Comparison of ENCODE assay signal across 11 mouse cellular contexts in the genomic region with DNA sequence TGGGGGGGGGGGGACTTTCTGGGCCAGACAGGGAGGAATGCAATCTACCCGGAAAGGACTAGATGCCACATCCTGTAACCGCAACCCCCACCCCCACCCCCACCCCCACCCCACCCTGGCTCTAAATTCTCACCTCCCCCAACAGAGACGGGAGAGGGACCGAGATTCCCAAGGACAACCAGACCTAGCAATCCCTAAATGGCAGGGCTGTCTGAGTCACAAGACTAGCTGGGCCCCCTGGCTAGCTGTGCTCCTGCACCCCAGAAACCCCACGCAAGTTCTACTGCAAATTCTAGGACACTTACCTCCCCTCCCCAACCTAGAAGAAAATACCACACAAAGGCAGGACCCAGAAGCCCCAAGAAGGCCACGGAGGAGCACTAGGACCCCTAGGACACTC. TPM values are rescaled to one million over a fixed set of nuclear protein-coding genes. Genes with fewer than 3 reads are reported as not detected.
DNase-seq lines count a peak whose midpoint lies in the region; ATAC-seq and TF ChIP-seq lines count a peak whose summit lies in the region.
"Had no signal": no experiment of that assay in that cellular context is flagged by ENCODE, and none has a peak within 500 bp of the region (broad histone marks: within the 10 kb centered on the region; RNA-seq: fewer than 3 reads in every experiment).

No protein-coding gene starts in this region.

- H3K4me3 ChIP-seq in hindbrain, embryonic 12.5 days, result no peak overlapping the region
- H3K4me3 ChIP-seq in hindbrain, postnatal 0 days (ENCODE audit: low read length), result no peak overlapping the region
- no peak overlapping the region for H3K4me3 ChIP-seq in neural tube, embryonic 13.5 days
- no peak overlapping the region for H3K4me3 ChIP-seq in neural tube, embryonic 15.5 days (replicated peaks)
- no peak overlapping the region for H3K4me3 ChIP-seq in intestine, embryonic 15.5 days (replicated peaks)
- no peak overlapping the region for H3K4me3 ChIP-seq in stomach, postnatal 0 days (ENCODE audit: low read depth, low read length)
- H3K4me3 ChIP-seq: forebrain, embryonic 13.5 days had no signal

- WGBS in hindbrain, embryonic 12.5 days, result 23% methylated on average over 6 of the region's 6 CpGs
- WGBS in hindbrain, postnatal 0 days, result 34% methylated on average over 5 of the region's 6 CpGs
- 26% methylated on average over 6 of the region's 6 CpGs for WGBS in neural tube, embryonic 13.5 days
- WGBS in neural tube, embryonic 15.5 days, result 38% methylated on average over 5 of the region's 6 CpGs
- 27% methylated on average over 6 of the region's 6 CpGs for WGBS in intestine, embryonic 15.5 days
- 42% methylated on average over 5 of the region's 6 CpGs for WGBS in stomach, postnatal 0 days

- ATAC-seq in hindbrain, embryonic 12.5 days (ENCODE audit: low FRiP score), result no peak
- no peak for ATAC-seq in hindbrain, postnatal 0 days
- ATAC-seq in neural tube, embryonic 13.5 days (ENCODE audit: low read depth), result no peak
- no peak for ATAC-seq in neural tube, embryonic 15.5 days (ENCODE audit: low FRiP score)
- ATAC-seq in intestine, embryonic 15.5 days, result no peak
- no peak for ATAC-seq in stomach, postnatal 0 days (ENCODE audit: low FRiP score, low TSS enrichment)
- ATAC-seq: forebrain, embryonic 13.5 days had no signal

- TF ChIP-seq EP300 in stomach, postnatal 0 days (optimal IDR thresholded peaks at IDR 0.05), result no peak

- TF ChIP-seq CTCF in hindbrain, postnatal 0 days (IDR thresholded peaks at IDR 0.05; ENCODE audit: low read depth), result no peak
- TF ChIP-seq CTCF in stomach, postnatal 0 days (IDR thresholded peaks at IDR 0.05; ENCODE audit: low read depth), result no peak

- no peak for DNase-seq in hindbrain, postnatal 0 days (ENCODE audit: low spot score)
- no peak for DNase-seq in stomach, postnatal 0 days (ENCODE audit: low spot score)
- no peak for DNase-seq in adrenal gland, postnatal 10 days
- no peak for DNase-seq in spleen, postnatal 14 days (ENCODE audit: low spot score in 2 of 2)
- DNase-seq: adrenal gland, postnatal 25 days; cerebellum, adult 9-11 months had no signal

- H3K36me3 ChIP-seq in hindbrain, embryonic 12.5 days, result no peaks in the 10 kb centered on the region
- H3K36me3 ChIP-seq in hindbrain, postnatal 0 days (ENCODE audit: insufficient read depth, low read length), result no peaks in the 10 kb centered on the region
- no peaks in the 10 kb centered on the region for H3K36me3 ChIP-seq in neural tube, embryonic 13.5 days
- no peaks in the 10 kb centered on the region for H3K36me3 ChIP-seq in neural tube, embryonic 15.5 days
- H3K36me3 ChIP-seq in intestine, embryonic 15.5 days, result no peaks in the 10 kb centered on the region
- H3K36me3 ChIP-seq in stomach, postnatal 0 days (ENCODE audit: control insufficient read depth, insufficient read depth, low read length), result no peaks in the 10 kb centered on the region

- no peaks in the 10 kb centered on the region for H3K9me3 ChIP-seq in hindbrain, embryonic 12.5 days (replicated peaks)
- no peaks in the 10 kb centered on the region for H3K9me3 ChIP-seq in hindbrain, postnatal 0 days (ENCODE audit: low read length)
- H3K9me3 ChIP-seq in neural tube, embryonic 13.5 days, result no peaks in the 10 kb centered on the region
- H3K9me3 ChIP-seq in neural tube, embryonic 15.5 days (replicated peaks), result no peaks in the 10 kb centered on the region
- no peaks in the 10 kb centered on the region for H3K9me3 ChIP-seq in intestine, embryonic 15.5 days
- no peaks in the 10 kb centered on the region for H3K9me3 ChIP-seq in stomach, postnatal 0 days (ENCODE audit: control insufficient read depth, low read length)
- H3K9me3 ChIP-seq: forebrain, embryonic 13.5 days had no signal

- H3K27me3 ChIP-seq in hindbrain, embryonic 12.5 days, result peaks cover 38% of the 10 kb centered on the region
- H3K27me3 ChIP-seq in hindbrain, postnatal 0 days (ENCODE audit: insufficient read depth, low read length), result peaks cover 8% of the 10 kb centered on the region; the same call in 1 of the 2 replicates
- peaks cover 33% of the 10 kb centered on the region for H3K27me3 ChIP-seq in neural tube, embryonic 13.5 days
- peaks cover 9% of the 10 kb centered on the region for H3K27me3 ChIP-seq in neural tube, embryonic 15.5 days (replicated peaks)
- H3K27me3 ChIP-seq in intestine, embryonic 15.5 days (replicated peaks), result no peaks in the 10 kb centered on the region
- no peaks in the 10 kb centered on the region for H3K27me3 ChIP-seq in stomach, postnatal 0 days (ENCODE audit: control insufficient read depth, insufficient read depth, low read length)

- H3K4me2 ChIP-seq in hindbrain, embryonic 12.5 days (replicated peaks), result no peak overlapping the region
- H3K4me2 ChIP-seq in hindbrain, postnatal 0 days (ENCODE audit: low read depth, low read length), result no peak overlapping the region
- no peak overlapping the region for H3K4me2 ChIP-seq in neural tube, embryonic 13.5 days
- H3K4me2 ChIP-seq in neural tube, embryonic 15.5 days, result no peak overlapping the region
- H3K4me2 ChIP-seq in intestine, embryonic 15.5 days (replicated peaks), result no peak overlapping the region
- no peak overlapping the region for H3K4me2 ChIP-seq in stomach, postnatal 0 days (replicated peaks; ENCODE audit: low read depth)
- H3K4me2 ChIP-seq: forebrain, embryonic 13.5 days had no signal

- peak overlapping the region; percentile 35 for H3K27ac ChIP-seq in hindbrain, embryonic 12.5 days
- H3K27ac ChIP-seq in hindbrain, postnatal 0 days, result no peak overlapping the region
- no peak overlapping the region for H3K27ac ChIP-seq in neural tube, embryonic 13.5 days (replicated peaks)
- H3K27ac ChIP-seq in neural tube, embryonic 15.5 days (replicated peaks), result no peak overlapping the region
- H3K27ac ChIP-seq in intestine, embryonic 15.5 days, result peak overlapping the region; percentile 67
- H3K27ac ChIP-seq in stomach, postnatal 0 days (replicated peaks), result peak overlapping the region; percentile 1; the same call in 1 of the 2 replicates
- H3K27ac ChIP-seq: forebrain, embryonic 13.5 days had no signal

- peaks cover 62% of the 10 kb centered on the region for H3K4me1 ChIP-seq in hindbrain, embryonic 12.5 days
- peaks cover 37% of the 10 kb centered on the region for H3K4me1 ChIP-seq in hindbrain, postnatal 0 days (ENCODE audit: insufficient read depth, low read length)
- H3K4me1 ChIP-seq in neural tube, embryonic 13.5 days (replicated peaks), result peaks cover 64% of the 10 kb centered on the region
- H3K4me1 ChIP-seq in neural tube, embryonic 15.5 days, result peaks cover 48% of the 10 kb centered on the region
- peaks cover 69% of the 10 kb centered on the region for H3K4me1 ChIP-seq in intestine, embryonic 15.5 days (replicated peaks)
- peaks cover 4% of the 10 kb centered on the region; the same call in 1 of the 2 replicates for H3K4me1 ChIP-seq in stomach, postnatal 0 days (replicated peaks; ENCODE audit: control insufficient read depth, insufficient read depth)

- H3K9ac ChIP-seq in hindbrain, embryonic 12.5 days, result peak overlapping the region; percentile 27; the same call in 1 of the 2 replicates
- no peak overlapping the region for H3K9ac ChIP-seq in hindbrain, postnatal 0 days (replicated peaks; ENCODE audit: low read length)
- peak overlapping the region; percentile 38; the same call in 1 of the 2 replicates for H3K9ac ChIP-seq in neural tube, embryonic 13.5 days
- H3K9ac ChIP-seq in neural tube, embryonic 15.5 days (replicated peaks), result no peak overlapping the region
- H3K9ac ChIP-seq in intestine, embryonic 15.5 days, result no peak overlapping the region
- no peak overlapping the region for H3K9ac ChIP-seq in stomach, postnatal 0 days (ENCODE audit: low read length)

RNA-seq across cellular contexts. Expression of a gene that starts 16.3 kb away (rescaled TPM):
- 3.4 and 4.3 TPM in 2 replicates for polyA plus RNA-seq in hindbrain, embryonic 12.5 days (2016; fragmentation: Nextera tagmentation; extraction: Ambion mirVana)
- total RNA-seq in hindbrain, postnatal 0 days (2014; rRNA removed), result 25.7 and 27.3 TPM in 2 replicates
- 1.8 TPM in 2 replicates for polyA plus RNA-seq in hindbrain, postnatal 0 days (2015; fragmentation: Nextera tagmentation; extraction: Ambion mirVana)
- 2.6 and 2.9 TPM in 2 replicates for polyA plus RNA-seq in neural tube, embryonic 13.5 days (2015; fragmentation: Nextera tagmentation; extraction: Ambion mirVana)
- 2.3 and 2.8 TPM in 2 replicates for polyA plus RNA-seq in neural tube, embryonic 15.5 days (2015; fragmentation: Nextera tagmentation; extraction: Ambion mirVana)
- 4.6 and 5.1 TPM in 2 replicates for polyA plus RNA-seq in intestine, embryonic 15.5 days (2015; fragmentation: Nextera tagmentation; extraction: Ambion mirVana)
- 3.8 and 4.1 TPM in 2 replicates for polyA plus RNA-seq in stomach, postnatal 0 days (2015; fragmentation: Nextera tagmentation; extraction: Ambion mirVana)
- 10 to 100 TPM; 14.0 to 16.1 TPM for total RNA-seq in adrenal gland, postnatal 10 days (2021)

Comparison
In these comparisons a context has a peak if more than half of its experiments do, and no peak if none do; other contexts are left out.
1. H3K27ac ChIP-seq: peak in hindbrain, embryonic 12.5 days (single experiment), intestine, embryonic 15.5 days (single experiment) and stomach, postnatal 0 days (single experiment); none in hindbrain, postnatal 0 days (single experiment), neural tube, embryonic 13.5 days (single experiment) and neural tube, embryonic 15.5 days (single experiment).
2. H3K9ac ChIP-seq: peak in hindbrain, embryonic 12.5 days (single experiment) and neural tube, embryonic 13.5 days (single experiment); none in hindbrain, postnatal 0 days (single experiment), neural tube, embryonic 15.5 days (single experiment), intestine, embryonic 15.5 days (single experiment) and stomach, postnatal 0 days (single experiment).